Mouse (Mus musculus) kidney, postnatal 0 days (tissue): ENCODE results near the gene Lbx2. TPM values are rescaled to one million over a fixed set of nuclear protein-coding genes. Genes with fewer than 3 reads are reported as not detected.

Experiments
- ATAC-seq: fragments of 200-750 bp; cut with Nextera tagmentation; replicated peaks from 2 replicates; pipeline ENCODE4 v1.8.0; 2017; ENCODE audit warnings: low read depth, moderate number of reproducible peaks, moderate TSS enrichment, moderate library complexity; ENCODE audit not compliant: low FRiP score
- DNase-seq: peaks from one replicate; pipeline ENCODE4 v3.0.0-alpha.2; 2016; ENCODE audit warnings: low spot score
- H3K27ac ChIP-seq: fragments of 300-500 bp; sonication (generic); 2 replicates; pipeline ENCODE4 v1.5.1; 2014; ENCODE audit warnings: mild to moderate bottlenecking
- H3K27me3 ChIP-seq: fragments of 300-500 bp; sonication (generic); 2 replicates; pipeline ENCODE4 v1.6.1; 2014; ENCODE audit warnings: low read length, mixed read lengths; ENCODE audit not compliant: insufficient read depth
- H3K36me3 ChIP-seq: fragments of 300-500 bp; sonication (generic); 2 replicates; pipeline ENCODE4 v1.6.1; 2014; ENCODE audit warnings: low read length, mixed read lengths; ENCODE audit not compliant: insufficient read depth
- H3K4me1 ChIP-seq: fragments of 300-500 bp; sonication (generic); replicated peaks from 2 replicates; pipeline ENCODE4 v1.6.1; 2014; ENCODE audit warnings: antibody characterized with exemption, low read length, mixed read lengths; ENCODE audit not compliant: insufficient read depth
- H3K4me2 ChIP-seq: fragments of 300-500 bp; sonication (generic); 2 replicates; pipeline ENCODE4 v1.6.1; 2014; ENCODE audit warnings: mild to moderate bottlenecking, low read length, moderate library complexity, mixed read lengths
- H3K4me3 ChIP-seq: fragments of 300-500 bp; sonication (generic); replicated peaks from 2 replicates; pipeline ENCODE4 v1.5.1; 2014; ENCODE audit warnings: low read depth, low read length
- H3K9ac ChIP-seq: fragments of 300-500 bp; sonication (generic); 2 replicates; pipeline ENCODE4 v1.6.1; 2014; ENCODE audit warnings: low read depth, low read length
- H3K9me3 ChIP-seq: fragments of 300-500 bp; sonication (generic); replicated peaks from 2 replicates; pipeline ENCODE4 v1.6.1; 2016; ENCODE audit warnings: low read length, inconsistent platforms, mixed read lengths
- CTCF ChIP-seq: IDR thresholded peaks from 2 replicates; pipeline ENCODE4 v1.5.1; 2016; ENCODE audit warnings: antibody characterized with exemption, low read depth, mild to moderate bottlenecking, moderate library complexity
- WGBS: fragments of 180-500 bp; shearing (Covaris S2); extraction: QIAGEN DNeasy Blood & Tissue Kit; methylation state at CpG from one replicate; pipeline ENCODE4 v1.1.7; 2014; 5-methylcytosine and 5-hydroxymethylcytosine counted together
- polyA plus RNA-seq: library from polyadenylated mRNA; unstranded; fragments of >200 nt; fragmentation: Nextera tagmentation; extraction: Ambion mirVana; gene quantifications from 2 replicates; pipeline ENCODE4 v1.2.1, GENCODE M21; 2015

The Lbx2 gene
- polyA plus RNA-seq, 1 experiment from 2014 or later, result 4.8 TPM

- 96% methylated on average over 5 of the region's 5 CpGs for whole genome bisulfite sequencing
- no peak overlapping the region for H3K9ac ChIP-seq
- no peaks in the 10 kb centered on the region for H3K9me3 ChIP-seq
- DNase-seq (no peak), ATAC-seq (no peak)
- H3K27me3 ChIP-seq, result no peaks in the 10 kb centered on the region
- H3K4me1 ChIP-seq, result peaks cover 15% of the 10 kb centered on the region
- H3K36me3 ChIP-seq, result no peaks in the 10 kb centered on the region
- no peak overlapping the region for H3K4me2 ChIP-seq
- no peak overlapping the region for H3K27ac ChIP-seq
- peak; percentile 50; the same call in 1 of the 2 replicates for TF ChIP-seq CTCF
- H3K4me3 ChIP-seq, result no peak overlapping the region
Observed at GRCm38 (mm10) chr6:83127419-83127818, 41.3 kb downstream of the Lbx2 start.

GRCm38 (mm10) chr6:83131469-83132034 is 45.4 kb downstream of the Lbx2 start:
- no peak for DNase-seq
- ATAC-seq, result peak; percentile 72
- WGBS, result 44% methylated on average over 6 of the region's 6 CpGs
- Histone ChIP-seq H3K9me3 (no peaks in the 10 kb centered on the region), H3K4me3 (no peak overlapping the region), H3K27me3 (no peaks in the 10 kb centered on the region), H3K36me3 (no peaks in the 10 kb centered on the region), H3K4me1 (peaks cover 15% of the 10 kb centered on the region), H3K9ac (peak overlapping the region; percentile 31; the same call in 1 of the 2 replicates), H3K4me2 (no peak overlapping the region), H3K27ac (peak overlapping the region; percentile 78)
- no peak for TF ChIP-seq CTCF

- Histone ChIP-seq H3K9ac (no peak overlapping the region), H3K27ac (peak overlapping the region; percentile 78), H3K4me3 (no peak overlapping the region), H3K9me3 (no peaks in the 10 kb centered on the region), H3K36me3 (no peaks in the 10 kb centered on the region), H3K4me1 (peaks cover 15% of the 10 kb centered on the region), H3K4me2 (no peak overlapping the region), H3K27me3 (no peaks in the 10 kb centered on the region)
- ATAC-seq (no peak), DNase-seq (no peak)
- WGBS, result 82% methylated on average over 9 of the region's 9 CpGs
- no peak for TF ChIP-seq CTCF
Observed at GRCm38 (mm10) chr6:83132176-83132919, 46.2 kb downstream of the Lbx2 start.

GRCm38 (mm10) chr6:83134226-83134625 is 48.1 kb downstream of the Lbx2 start:
- 0 out of 2 replicates have a peak, but pooled peaks cover 2% of the 10 kb centered on the region for H3K36me3 ChIP-seq
- no peak overlapping the region for H3K4me2 ChIP-seq
- H3K4me3 ChIP-seq, result no peak overlapping the region
- peaks cover 25% of the 10 kb centered on the region for H3K4me1 ChIP-seq
- H3K9me3 ChIP-seq, result no peaks in the 10 kb centered on the region
- ATAC-seq, result no peak; the same call in 1 of the 2 replicates
- no peaks in the 10 kb centered on the region for H3K27me3 ChIP-seq
- DNase-seq, result no peak
- H3K9ac ChIP-seq, result no peak overlapping the region
- no peak overlapping the region for H3K27ac ChIP-seq
- no peak for TF ChIP-seq CTCF
- WGBS, result 54% methylated on average over 3 of the region's 3 CpGs

- Histone ChIP-seq H3K9ac (peak within 1 kb of the TSS; percentile 83), H3K27me3 (no peaks in the 10 kb centered on the region), H3K4me2 (peak within 1 kb of the TSS; percentile 87), H3K4me1 (peaks cover 25% of the 10 kb centered on the region), H3K27ac (peak within 1 kb of the TSS; percentile 100), H3K9me3 (no peaks in the 10 kb centered on the region), H3K4me3 (peak within 1 kb of the TSS; percentile 53), H3K36me3 (0 out of 2 replicates have a peak, but pooled peaks cover 4% of the 10 kb centered on the region)
- no peak for TF ChIP-seq CTCF
- WGBS, result 60% methylated on average over 7 of the region's 7 CpGs
- DNase-seq (no peak), ATAC-seq (no peak)
Observed at GRCm38 (mm10) chr6:83134951-83135513, 48.9 kb downstream of the Lbx2 start, which contains the start of gene Rtkn. Rtkn (plus strand) TSS chr6:83135463.

GRCm38 (mm10) chr6:83135571-83136161 is 49.5 kb downstream of the Lbx2 start:
- Histone ChIP-seq H3K4me1 (peaks cover 25% of the 10 kb centered on the region), H3K4me2 (peak overlapping the region; percentile 87), H3K36me3 (0 out of 2 replicates have a peak, but pooled peaks cover 4% of the 10 kb centered on the region), H3K4me3 (peak overlapping the region; percentile 53), H3K27me3 (no peaks in the 10 kb centered on the region), H3K9me3 (no peaks in the 10 kb centered on the region), H3K27ac (peak overlapping the region; percentile 100), H3K9ac (peak overlapping the region; percentile 83)
- ATAC-seq (no peak), DNase-seq (no peak)
- WGBS, result 3% methylated on average over 37 of the region's 37 CpGs
- TF ChIP-seq CTCF, result no peak
